Mouse (Mus musculus) kidney, adult 2 months (tissue): ENCODE data around the gene Olfr1167. TPM values are rescaled to one million over a fixed set of nuclear protein-coding genes. Genes with fewer than 3 reads are reported as not detected.
"Not testable (repeated sequence)": the region's sequence is repeated elsewhere in the genome, so short reads cannot be mapped to it uniquely, and the experiment has no call there.

Experiments used
- DNase-seq: peaks from one replicate; pipeline ENCODE4 v3.0.0; 2021
- H3K27ac ChIP-seq: fragments of 200-500 bp; 2 replicates; pipeline ENCODE4 v1.5.1; 2012; ENCODE audit warnings: low read depth, low read length, control low read depth, inconsistent platforms; ENCODE audit not compliant: insufficient read depth
- H3K27me3 ChIP-seq: fragments of 200-500 bp; replicated peaks from 2 replicates; pipeline ENCODE4 v1.6.1; 2012; ENCODE audit warnings: mild to moderate bottlenecking, moderate library complexity, low read length, inconsistent platforms; ENCODE audit not compliant: control insufficient read depth, insufficient read depth
- H3K36me3 ChIP-seq: fragments of 200-500 bp; 2 replicates; pipeline ENCODE4 v1.6.1; 2012; ENCODE audit warnings: mild to moderate bottlenecking, moderate library complexity, low read length, inconsistent platforms; ENCODE audit not compliant: control insufficient read depth, insufficient read depth
- H3K4me1 ChIP-seq: fragments of 200-500 bp; 2 replicates; pipeline ENCODE4 v1.6.1; 2011; ENCODE audit warnings: low read length; ENCODE audit not compliant: control insufficient read depth, insufficient read depth
- H3K4me3 ChIP-seq: fragments of 200-500 bp; 2 replicates; pipeline ENCODE4 v1.5.1; 2011; ENCODE audit warnings: mild to moderate bottlenecking, low read depth, low read length, control low read depth; ENCODE audit not compliant: insufficient read depth
- CTCF ChIP-seq: fragments of 200-500 bp; conservative IDR thresholded peaks from 2 replicates; pipeline ENCODE4 v1.5.1; 2011; ENCODE audit warnings: low read depth, mild to moderate bottlenecking, control low read depth, low read length, moderate library complexity, mixed read lengths; ENCODE audit not compliant: insufficient read depth, insufficient read length
- POLR2A ChIP-seq: fragments of 200-500 bp; IDR thresholded peaks from one replicate; pipeline ENCODE4 v1.6.1; 2011; ENCODE audit warnings: low read depth, low read length, control low read depth
- WGBS: fragments of 180-500 bp; shearing (Covaris S2); methylation state at CpG from one replicate; pipeline ENCODE4 v1.1.7; 2018; 5-methylcytosine and 5-hydroxymethylcytosine counted together
- polyA plus RNA-seq: library from polyadenylated mRNA; depleted of rRNA; stranded (reverse); fragments of >200 nt; gene quantifications from 2 replicates; pipeline ENCODE4 v1.2.3, GENCODE M21; 2012; rRNA removed

The Olfr1167 gene
- not detected in 2 replicates for polyA plus RNA-seq

GRCm38 (mm10) chr2:88155093-88155492 is at the start of gene Olfr1167:
Gene Olfr1167 (minus strand): TSS chr2:88155193.
- not testable (repeated sequence) for H3K4me3 ChIP-seq, H3K27me3 ChIP-seq, DNase-seq, H3K27ac ChIP-seq, H3K4me1 ChIP-seq, H3K36me3 ChIP-seq
- WGBS: 74% methylated on average over 1 of the region's 1 CpGs

DNA sequence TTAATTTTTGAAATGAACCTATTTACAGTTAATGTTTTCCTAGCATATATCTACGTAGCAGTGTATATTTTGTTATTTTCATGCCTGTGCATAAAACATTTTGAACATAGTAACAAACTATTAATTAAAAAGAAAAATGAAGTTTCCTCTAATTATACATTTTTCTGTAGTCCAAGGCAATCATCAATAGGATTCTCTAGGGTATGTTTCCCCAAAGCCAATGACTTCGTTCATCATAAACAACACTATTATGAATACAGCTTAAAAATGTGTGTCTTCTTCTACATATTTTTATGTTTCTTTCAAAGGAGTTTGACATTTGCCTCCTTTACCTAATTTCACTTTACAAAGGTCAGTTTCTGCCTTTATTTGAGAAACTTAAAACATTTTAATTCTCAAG is 26.6 kb upstream of the Olfr1167 start, which contains the start of gene Olfr1168:
TSS of gene Olfr1168 (plus strand) at position 301 of the 400 bp plus-strand sequence.
- H3K4me3 ChIP-seq: no peak within 1 kb of the TSS
- WGBS: 80% methylated on average over 2 of the region's 2 CpGs
- no peaks in the 10 kb centered on the region for H3K4me1 ChIP-seq
- DNase-seq: no peak
- H3K27ac ChIP-seq: no peak within 1 kb of the TSS
- TF ChIP-seq CTCF (no peak), POLR2A (no peak)
- H3K27me3 ChIP-seq: no peaks in the 10 kb centered on the region
- no peaks in the 10 kb centered on the region for H3K36me3 ChIP-seq

DNA sequence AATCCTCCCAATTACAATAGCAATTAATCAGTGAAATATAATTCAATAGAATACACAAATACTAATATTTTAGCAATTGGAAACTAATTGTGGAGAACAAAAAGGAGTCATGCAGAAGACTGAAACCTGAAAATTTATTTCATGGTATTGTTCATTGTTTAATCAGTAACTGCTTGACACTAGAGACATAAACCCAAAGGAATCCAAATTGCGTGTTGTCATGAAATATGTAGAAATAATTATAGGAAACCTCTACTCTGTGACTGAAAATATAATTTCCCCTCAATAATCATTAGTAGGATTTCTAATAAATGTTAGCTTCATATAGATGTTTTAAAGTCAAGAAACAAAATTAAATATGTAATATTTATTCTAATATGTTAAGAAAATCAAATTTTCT is 26.8 kb downstream of the Olfr1167 start, which contains the start of gene Olfr1166:
TSS of gene Olfr1166 (minus strand) at position 101 of the 400 bp plus-strand sequence.
- H3K4me1 ChIP-seq: no peaks in the 10 kb centered on the region
- no peak within 1 kb of the TSS for H3K27ac ChIP-seq
- H3K36me3 ChIP-seq: no peaks in the 10 kb centered on the region
- no peaks in the 10 kb centered on the region for H3K27me3 ChIP-seq
- WGBS: 86% methylated on average over 1 of the region's 1 CpGs
- no peak within 1 kb of the TSS for H3K4me3 ChIP-seq
- TF ChIP-seq CTCF (no peak), POLR2A (no peak)
- no peak for DNase-seq

Other genes starting within 250 kb of the Olfr1167 start
- gene Olfr1155, start 210.1 kb downstream of the Olfr1167 start, polyA plus RNA-seq: not detected in 2 replicates
- not detected in 2 replicates for gene Olfr1156, start 202.1 kb downstream of the Olfr1167 start, polyA plus RNA-seq
- not detected in 2 replicates for gene Olfr1157, start 186.9 kb downstream of the Olfr1167 start, polyA plus RNA-seq
- not detected in 2 replicates for gene Olfr74, start 180.5 kb downstream of the Olfr1167 start, polyA plus RNA-seq
- gene Olfr1158, start 165.1 kb downstream of the Olfr1167 start, polyA plus RNA-seq: not detected in 2 replicates
- gene Olfr1160, start 146.9 kb downstream of the Olfr1167 start, polyA plus RNA-seq: not detected in 2 replicates
- not detected in 2 replicates for gene Olfr1161, start 132.4 kb downstream of the Olfr1167 start, polyA plus RNA-seq
- gene Olfr73, start 117.5 kb downstream of the Olfr1167 start, polyA plus RNA-seq: not detected in 2 replicates
- gene Olfr1162, start 104.1 kb downstream of the Olfr1167 start, polyA plus RNA-seq: not detected in 2 replicates
- gene Olfr1163, start 83.4 kb downstream of the Olfr1167 start, polyA plus RNA-seq: not detected in 2 replicates
- gene Olfr1164, start 61.2 kb downstream of the Olfr1167 start, polyA plus RNA-seq: not detected in 2 replicates
- gene Olfr1166, start 26.9 kb downstream of the Olfr1167 start, polyA plus RNA-seq: not detected in 2 replicates
- gene Olfr1168, start 26.7 kb upstream of the Olfr1167 start, polyA plus RNA-seq: not detected in 2 replicates
- not detected in 2 replicates for gene Olfr1170, start 73.1 kb upstream of the Olfr1167 start, polyA plus RNA-seq
- not detected in 2 replicates for gene Olfr1173, start 124.7 kb upstream of the Olfr1167 start, polyA plus RNA-seq
- gene Olfr1174-ps, start 159.9 kb upstream of the Olfr1167 start, polyA plus RNA-seq: not detected in 2 replicates
- not detected in 2 replicates for gene Olfr1175-ps, start 172.0 kb upstream of the Olfr1167 start, polyA plus RNA-seq
- not detected in 2 replicates for gene Olfr1176, start 181.5 kb upstream of the Olfr1167 start, polyA plus RNA-seq
- gene Olfr1177-ps, start 191.3 kb upstream of the Olfr1167 start, polyA plus RNA-seq: not detected in 2 replicates
- gene Olfr1178, start 231.9 kb upstream of the Olfr1167 start, polyA plus RNA-seq: not detected in 2 replicates